In the genomic region with DNA sequence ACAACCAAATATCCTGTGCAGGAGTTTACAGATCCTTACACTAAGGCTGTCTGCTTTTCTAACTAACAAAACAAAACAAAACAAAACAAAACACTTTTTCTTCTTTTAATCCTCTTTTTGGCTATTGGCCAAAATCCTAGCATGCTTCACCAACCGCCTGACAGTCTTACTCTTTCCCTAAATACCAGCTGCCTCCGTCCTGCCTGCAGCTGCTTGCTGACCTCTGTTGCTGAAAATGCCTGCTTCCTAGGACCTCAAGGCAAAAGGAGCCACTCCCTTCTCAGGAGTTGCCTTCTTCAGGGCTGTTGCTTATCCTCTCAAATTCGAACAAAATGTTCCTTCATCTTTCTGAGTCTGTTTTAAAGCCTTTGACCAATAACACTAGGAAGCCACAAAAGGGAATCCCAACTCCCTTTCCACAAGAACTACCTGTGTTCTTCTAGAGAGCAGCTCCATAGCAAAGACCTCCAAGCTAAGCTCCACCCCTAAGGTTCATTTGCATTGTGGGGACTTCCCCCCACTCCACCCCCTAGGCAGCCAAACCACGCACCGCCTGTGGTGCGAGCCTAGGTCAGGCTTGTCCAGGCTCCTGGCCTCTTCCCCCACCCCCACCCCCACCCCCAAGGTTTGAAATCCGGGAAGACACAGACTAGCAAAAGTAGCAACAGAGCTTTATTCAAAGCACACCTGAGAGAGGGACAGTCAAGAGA, we compare ENCODE assay signal across 12 mouse cellular contexts. TPM values are rescaled to one million over a fixed set of nuclear protein-coding genes. Genes with fewer than 3 reads are reported as not detected.
DNase-seq lines count a peak whose midpoint lies in the region; ATAC-seq and TF ChIP-seq lines count a peak whose summit lies in the region.
"Had no signal": no experiment of that assay in that cellular context is flagged by ENCODE, and none has a peak within 500 bp of the region (broad histone marks: within the 10 kb centered on the region; RNA-seq: fewer than 3 reads in every experiment).

No protein-coding gene starts in this region.

- dilution Hi-C loops in CH12.LX (cut with MboI; ENCODE audit: extremely low pct_ligation_motif_present, extremely low pct_unique_long_range_greater_than_20kb, low sequenced_read_pairs) = no loop called here

- no peak for TF ChIP-seq EP300 in CH12.LX (IDR thresholded peaks at IDR 0.05; ENCODE audit: low read length)
- TF ChIP-seq EP300 in liver, postnatal 0 days (IDR thresholded peaks at IDR 0.05; ENCODE audit: low read depth) = no peak

- H3K36me3 ChIP-seq in kidney, embryonic 16.5 days (ENCODE audit: insufficient read depth, low read length) = peaks cover 3% of the 10 kb centered on the region; the same call in 1 of the 2 replicates
- no peaks in the 10 kb centered on the region for H3K36me3 ChIP-seq in CH12.LX (replicated peaks in 1 of 2; ENCODE audit: control insufficient read depth in 1 of 2, insufficient read depth in 1 of 2, low read length in 1 of 2)
- no peaks in the 10 kb centered on the region for H3K36me3 ChIP-seq in liver, postnatal 0 days (replicated peaks; ENCODE audit: insufficient read depth, low read length)
- H3K36me3 ChIP-seq: limb, embryonic 12.5 days had no signal

- peaks cover 5% of the 10 kb centered on the region for H3K9me3 ChIP-seq in kidney, embryonic 16.5 days (ENCODE audit: low read length)
- peaks cover 6% of the 10 kb centered on the region for H3K9me3 ChIP-seq in CH12.LX (replicated peaks; ENCODE audit: low read length)
- H3K9me3 ChIP-seq in liver, postnatal 0 days (ENCODE audit: low read length) = peaks cover 7% of the 10 kb centered on the region; the same call in 1 of the 2 replicates

- DNase-seq in kidney, adult 11 months = no peak
- peak; percentile 87 for DNase-seq in CH12.LX (ENCODE audit: extremely low read depth)
- DNase-seq in liver, postnatal 0 days = peak; percentile 30
- DNase-seq in cerebellum, postnatal 4 days (ENCODE audit: low spot score in 2 of 2) = no peak
- DNase-seq in gastrocnemius, postnatal 14 days = no peak
- no peak for DNase-seq in thymus, postnatal 4 days
- DNase-seq: cerebellum, adult 11 months; heart, postnatal 4 days had no signal

- peak; percentile 61; the same call in 1 of the 2 replicates for ATAC-seq in kidney, embryonic 16.5 days (ENCODE audit: low FRiP score, low TSS enrichment)
- peak; percentile 79 for ATAC-seq in common myeloid progenitor, adult 5-6 weeks (replicated peaks; ENCODE audit: low read depth, poor library complexity, severe bottlenecking)
- peak; percentile 50; the same call in 1 of the 2 replicates for ATAC-seq in liver, postnatal 0 days
- ATAC-seq: forebrain, embryonic 13.5 days had no signal

- TF ChIP-seq RAD21 in CH12.LX (IDR thresholded peaks at IDR 0.05; ENCODE audit: low read depth, low read length) = no peak; the same call in 1 of the 2 replicates

- WGBS in kidney, embryonic 16.5 days = 10% methylated on average over 7 of the region's 7 CpGs
- WGBS in liver, postnatal 0 days (ENCODE audit: insufficient replicate concordance) = 17% methylated on average over 7 of the region's 7 CpGs

- H3K27me3 ChIP-seq in kidney, embryonic 16.5 days (ENCODE audit: insufficient read depth, low read length) = no peaks in the 10 kb centered on the region
- H3K27me3 ChIP-seq in CH12.LX (replicated peaks) = no peaks in the 10 kb centered on the region
- no peaks in the 10 kb centered on the region for H3K27me3 ChIP-seq in liver, postnatal 0 days (ENCODE audit: insufficient read depth, low read length)
- H3K27me3 ChIP-seq: forebrain, embryonic 13.5 days; limb, embryonic 12.5 days had no signal

- H3K4me1 ChIP-seq in kidney, embryonic 16.5 days (ENCODE audit: insufficient read depth, low read length) = peaks cover 9% of the 10 kb centered on the region
- peaks cover 6 to 23% of the 10 kb centered on the region in 2 experiments for H3K4me1 ChIP-seq in CH12.LX (ENCODE audit: control insufficient read depth in 1 of 2, insufficient read depth in 2 of 2)
- no peaks in the 10 kb centered on the region for H3K4me1 ChIP-seq in liver, postnatal 0 days (ENCODE audit: insufficient read depth)

- intact Hi-C loops in gastrocnemius, postnatal 14 days (cut with DNase I; ENCODE audit: low total_unique reads) = no loop called here

- no peak overlapping the region for H3K9ac ChIP-seq in kidney, embryonic 16.5 days (replicated peaks; ENCODE audit: low read length)
- H3K9ac ChIP-seq in CH12.LX (ENCODE audit: insufficient read depth, low read depth) = peak overlapping the region; percentile 36; the same call in 1 of the 2 replicates
- H3K9ac ChIP-seq in liver, postnatal 0 days (replicated peaks) = no peak overlapping the region
- H3K9ac ChIP-seq: forebrain, embryonic 13.5 days; limb, embryonic 12.5 days had no signal

- TF ChIP-seq CTCF in CH12.LX (conservative IDR thresholded peaks at IDR 0.05 in 1 of 2, IDR thresholded peaks at IDR 0.05 in 1 of 2; ENCODE audit: low read depth in 2 of 2, low read length in 2 of 2) = no peak
- TF ChIP-seq CTCF in liver, postnatal 0 days (IDR thresholded peaks at IDR 0.05; ENCODE audit: low read depth) = no peak

- peak; percentile 42; the same call in 1 of the 2 replicates for TF ChIP-seq POLR2A in CH12.LX (IDR thresholded peaks at IDR 0.05; ENCODE audit: low read depth, low read length)

- no peaks in the 10 kb centered on the region for H3K79me2 ChIP-seq in CH12.LX (replicated peaks; ENCODE audit: control insufficient read depth, extremely low read depth, insufficient read depth, poor library complexity, severe bottlenecking)

- no peak overlapping the region for H3K27ac ChIP-seq in kidney, embryonic 16.5 days (ENCODE audit: low read length)
- H3K27ac ChIP-seq in CH12.LX (ENCODE audit: insufficient read depth, low read depth) = 0 out of 2 replicates have a peak overlapping the region, but pooled peaks have one; percentile 13
- no peak overlapping the region for H3K27ac ChIP-seq in liver, postnatal 0 days (ENCODE audit: low read depth)
- H3K27ac ChIP-seq: forebrain, embryonic 13.5 days; limb, embryonic 12.5 days had no signal

- H3K4me3 ChIP-seq in kidney, embryonic 16.5 days (ENCODE audit: low read length) = no peak overlapping the region
- H3K4me3 ChIP-seq in CH12.LX (replicated peaks in 1 of 3; ENCODE audit: low read depth in 2 of 3, low read length in 2 of 3, poor library complexity in 1 of 3) = peak overlapping the region in 2 of 3 experiments; percentile 29 to 39
- no peak overlapping the region for H3K4me3 ChIP-seq in liver, postnatal 0 days (ENCODE audit: low read depth, low read length)
- H3K4me3 ChIP-seq: forebrain, embryonic 13.5 days; limb, embryonic 12.5 days had no signal

- in situ Hi-C loops in CH12.LX (cut with MboI; ENCODE audit: low pct_ligation_motif_present, low pct_unique_long_range_greater_than_20kb, low sequenced_read_pairs) = no loop called here

- H3K4me2 ChIP-seq in kidney, embryonic 16.5 days (replicated peaks; ENCODE audit: low read depth, low read length) = no peak overlapping the region
- H3K4me2 ChIP-seq in CH12.LX (ENCODE audit: insufficient read depth, low read depth, poor library complexity, severe bottlenecking) = peak overlapping the region; percentile 75
- no peak overlapping the region for H3K4me2 ChIP-seq in liver, postnatal 0 days (ENCODE audit: low read depth, low read length)
- H3K4me2 ChIP-seq: forebrain, embryonic 13.5 days; limb, embryonic 12.5 days had no signal

TF ChIP-seq in CH12.LX, 34 proteins besides CTCF, POLR2A, EP300 and RAD21:
- TF ChIP-seq TCF12 (IDR thresholded peaks at IDR 0.05; ENCODE audit: low read depth, low read length) (peak; percentile 15; the same call in 1 of the 2 replicates), MAZ (IDR thresholded peaks at IDR 0.05; ENCODE audit: low read depth, low read length) (no peak)

RNA-seq across cellular contexts. Expression of a gene that starts 25.4 kb away (rescaled TPM):
- polyA plus RNA-seq in kidney, embryonic 16.5 days (2015; fragmentation: Nextera tagmentation; extraction: Ambion mirVana) = 191 and 208 TPM in 2 replicates
- total RNA-seq in CH12.LX (2012; rRNA removed) (41.0 and 43.6 TPM in 2 replicates), CH12.LX (2014; rRNA removed) (140 and 151 TPM in 2 replicates)
- 163 and 191 TPM in 2 replicates for polyA plus RNA-seq in CH12.LX (2012; ENCODE audit: insufficient read length, low read depth)
- total RNA-seq in common myeloid progenitor, adult 5-6 weeks (2017) = 128 and 169 TPM in 2 replicates
- polyA plus RNA-seq in liver, postnatal 0 days (2015; fragmentation: Nextera tagmentation; extraction: Ambion mirVana) = 77.8 and 93.3 TPM in 2 replicates
- total RNA-seq in gastrocnemius, postnatal 14 days (2021) = 100 to 1,000 TPM; 126 to 138 TPM

RNA-seq across cellular contexts. Expression of a gene that starts 54.4 kb away (rescaled TPM):
- polyA plus RNA-seq in kidney, embryonic 16.5 days (2015; fragmentation: Nextera tagmentation; extraction: Ambion mirVana) = 2.6 and 3.7 TPM in 2 replicates
- total RNA-seq in CH12.LX (2012; rRNA removed) (not detected in 2 replicates), CH12.LX (2014; rRNA removed) (not detected in 2 replicates)
- not detected in 2 replicates for polyA plus RNA-seq in CH12.LX (2012; ENCODE audit: insufficient read length, low read depth)
- total RNA-seq in common myeloid progenitor, adult 5-6 weeks (2017) = 1.0 TPM in 1 of 2 replicates, not detected in the other
- 0.22 and 0.25 TPM in 2 replicates for polyA plus RNA-seq in liver, postnatal 0 days (2015; fragmentation: Nextera tagmentation; extraction: Ambion mirVana)
- not detected for total RNA-seq in gastrocnemius, postnatal 14 days (2021)

RNA-seq across cellular contexts. Expression of a gene that starts 54.5 kb away (rescaled TPM):
- polyA plus RNA-seq in kidney, embryonic 16.5 days (2015; fragmentation: Nextera tagmentation; extraction: Ambion mirVana) = 84.1 and 91.2 TPM in 2 replicates
- total RNA-seq in CH12.LX (2012; rRNA removed) (15.4 and 15.7 TPM in 2 replicates), CH12.LX (2014; rRNA removed) (8.9 and 11.0 TPM in 2 replicates)
- 11.1 and 11.3 TPM in 2 replicates for polyA plus RNA-seq in CH12.LX (2012; ENCODE audit: insufficient read length, low read depth)
- 12.9 and 15.4 TPM in 2 replicates for total RNA-seq in common myeloid progenitor, adult 5-6 weeks (2017)
- 17.9 and 19.7 TPM in 2 replicates for polyA plus RNA-seq in liver, postnatal 0 days (2015; fragmentation: Nextera tagmentation; extraction: Ambion mirVana)
- 10 to 100 TPM; 10.5 to 12.1 TPM for total RNA-seq in gastrocnemius, postnatal 14 days (2021)

Comparison
In these comparisons a context has a peak if more than half of its experiments do, and no peak if none do; other contexts are left out.
1. H3K4me3 ChIP-seq: peak in CH12.LX (2 of 3); none in kidney, embryonic 16.5 days (single experiment) and liver, postnatal 0 days (single experiment).
2. DNase-seq: peak in CH12.LX (single experiment) and liver, postnatal 0 days (single experiment); none in kidney, adult 11 months (single experiment), cerebellum, postnatal 4 days (0 of 2), gastrocnemius, postnatal 14 days (single experiment) and thymus, postnatal 4 days (single experiment).
3. Peak in every context shown above with its lines, with median percentiles within 50 percentile points of each other: ATAC-seq.